Mouse (Mus musculus) MEL (cell line): Measurements from ENCODE around the gene D1Ertd622e. TPM values are rescaled to one million over a fixed set of nuclear protein-coding genes. Genes with fewer than 3 reads are reported as not detected.

Experiments
- DNase-seq: peaks from one replicate; pipeline ENCODE4 v3.0.0; 2011; ENCODE audit warnings: low read depth, low spot score
- H3K27ac ChIP-seq: 2 replicates; pipeline ENCODE4 v1.5.1; 2012; ENCODE audit warnings: low read depth, mild to moderate bottlenecking, control low read depth, low read length, moderate library complexity; ENCODE audit not compliant: control insufficient read depth
- H3K27me3 ChIP-seq, 2 experiments: fragments of 150-350 bp in 1 of 2; sonication (generic) in 1 of 2; 2 replicates each; pipeline ENCODE4 v1.6.1; 2012; ENCODE audit warnings: low read length in 2 of 2, mild to moderate bottlenecking in 2 of 2, improper control_type of control experiment in 1 of 2, moderate library complexity in 1 of 2; ENCODE audit not compliant: insufficient read depth in 2 of 2, control insufficient read depth in 1 of 2
- H3K36me3 ChIP-seq, 2 experiments: 2 replicates each; pipeline ENCODE4 v1.6.1; 2012 to 2014; ENCODE audit warnings: low read length in 2 of 2, improper control_type of control experiment in 1 of 2, inconsistent platforms in 1 of 2, mild to moderate bottlenecking in 1 of 2; ENCODE audit not compliant: insufficient read depth in 2 of 2, control insufficient read depth in 1 of 2
- H3K4me1 ChIP-seq, 2 experiments: fragments of 150-350 bp in 1 of 2; sonication (generic) in 1 of 2; 2 replicates each; pipeline ENCODE4 v1.6.1; 2012; ENCODE audit warnings: low read length in 2 of 2, improper control_type of control experiment in 1 of 2, mild to moderate bottlenecking in 1 of 2; ENCODE audit not compliant: insufficient read depth in 2 of 2, control insufficient read depth in 1 of 2
- H3K4me3 ChIP-seq, 2 experiments: fragments of 150-350 bp in 1 of 2; sonication (generic) in 1 of 2; 2 replicates each; pipeline ENCODE4 v1.5.1; 2012; ENCODE audit warnings: low read depth in 2 of 2, low read length in 2 of 2, mild to moderate bottlenecking in 2 of 2, moderate library complexity in 2 of 2, control low read depth in 1 of 2, improper control_type of control experiment in 1 of 2; ENCODE audit not compliant: control insufficient read depth in 1 of 2, insufficient read depth in 1 of 2
- H3K79me2 ChIP-seq: 2 replicates; pipeline ENCODE4 v1.6.1; 2012; ENCODE audit warnings: mild to moderate bottlenecking, low read length, moderate library complexity; ENCODE audit not compliant: control insufficient read depth, poor library complexity, insufficient read depth
- H3K9ac ChIP-seq: 2 replicates; pipeline ENCODE4 v1.6.1; 2012; ENCODE audit warnings: low read depth, mild to moderate bottlenecking, control low read depth, low read length, moderate library complexity; ENCODE audit not compliant: control insufficient read depth, poor library complexity, severe bottlenecking
- H3K9me3 ChIP-seq: fragments of 150-350 bp; sonication (generic); replicated peaks from 2 replicates; pipeline ENCODE4 v1.6.1; 2012; ENCODE audit warnings: mild to moderate bottlenecking, low read length, improper control_type of control experiment, moderate library complexity; ENCODE audit not compliant: insufficient read depth
- BHLHE40 ChIP-seq: IDR thresholded peaks from 2 replicates; pipeline ENCODE4 v1.6.1; 2012; ENCODE audit warnings: low read depth, mild to moderate bottlenecking, inconsistent platforms, low read length, improper control_type of control experiment, borderline replicate concordance
- CHD1 ChIP-seq: IDR thresholded peaks from 2 replicates; pipeline ENCODE4 v1.6.1; 2012; ENCODE audit warnings: low read depth, mild to moderate bottlenecking, inconsistent platforms, low read length, improper control_type of control experiment
- E2F4 ChIP-seq: IDR thresholded peaks from 2 replicates; pipeline ENCODE4 v1.6.1; 2011; ENCODE audit warnings: low read depth, low read length, improper control_type of control experiment, borderline replicate concordance
- ELF1 ChIP-seq: IDR thresholded peaks from 2 replicates; pipeline ENCODE4 v1.6.1; 2014; ENCODE audit warnings: low read depth, mild to moderate bottlenecking, inconsistent platforms, low read length, improper control_type of control experiment, moderate library complexity
- EP300 ChIP-seq, 2 experiments: IDR thresholded peaks; 2 replicates each; pipeline ENCODE4 v1.6.1; 2011; ENCODE audit warnings: improper control_type of control experiment in 2 of 2, low read length in 2 of 2, low read depth in 1 of 2, mild to moderate bottlenecking in 1 of 2
- ETS1 ChIP-seq: IDR thresholded peaks from 2 replicates; pipeline ENCODE4 v1.6.1; 2012; ENCODE audit warnings: low read depth, mild to moderate bottlenecking, inconsistent platforms, low read length, improper control_type of control experiment, moderate library complexity
- GATA1 ChIP-seq: IDR thresholded peaks from 2 replicates; pipeline ENCODE4 v1.6.1; 2011; ENCODE audit warnings: low read depth, low read length, improper control_type of control experiment
- JUND ChIP-seq: IDR thresholded peaks from 2 replicates; pipeline ENCODE4 v1.6.1; 2011; ENCODE audit warnings: low read depth, mild to moderate bottlenecking, improper control_type of control experiment, low read length
- MEF2A ChIP-seq: IDR thresholded peaks from 2 replicates; pipeline ENCODE4 v1.6.1; 2014; ENCODE audit warnings: low read depth, mild to moderate bottlenecking, inconsistent platforms, low read length, improper control_type of control experiment; ENCODE audit not compliant: poor library complexity, insufficient replicate concordance, severe bottlenecking; ENCODE audit errors: extremely low read depth
- MXI1 ChIP-seq: IDR thresholded peaks from 2 replicates; pipeline ENCODE4 v1.6.1; 2011; ENCODE audit warnings: mild to moderate bottlenecking, low read depth, low read length, improper control_type of control experiment
- MYC ChIP-seq: IDR thresholded peaks from 2 replicates; pipeline ENCODE4 v1.6.1; 2011; ENCODE audit warnings: low read depth, mild to moderate bottlenecking, low read length, improper control_type of control experiment, moderate library complexity
- NELFE ChIP-seq: IDR thresholded peaks from 2 replicates; pipeline ENCODE4 v1.6.1; 2011; ENCODE audit warnings: low read depth, low read length, improper control_type of control experiment
- POLR2A ChIP-seq, 2 experiments: IDR thresholded peaks; 2 replicates each; pipeline ENCODE4 v1.6.1; 2011 to 2012; ENCODE audit warnings: low read length in 2 of 2, mild to moderate bottlenecking in 2 of 2, control low read depth in 1 of 2, improper control_type of control experiment in 1 of 2, low read depth in 1 of 2, moderate library complexity in 1 of 2; ENCODE audit not compliant: control insufficient read depth in 1 of 2, insufficient read depth in 1 of 2, poor library complexity in 1 of 2
- RCOR1 ChIP-seq: IDR thresholded peaks from 2 replicates; pipeline ENCODE4 v1.6.1; 2012; ENCODE audit warnings: low read depth, mild to moderate bottlenecking, inconsistent platforms, low read length, improper control_type of control experiment
- TAL1 ChIP-seq: IDR thresholded peaks from 2 replicates; pipeline ENCODE4 v1.6.1; 2012; ENCODE audit warnings: mild to moderate bottlenecking, inconsistent platforms, low read length, moderate library complexity, mixed read lengths
- TCF12 ChIP-seq: IDR thresholded peaks from 2 replicates; pipeline ENCODE4 v1.6.1; 2014; ENCODE audit warnings: low read depth, mild to moderate bottlenecking, inconsistent platforms, low read length, improper control_type of control experiment, moderate library complexity
- USF1 ChIP-seq: IDR thresholded peaks from 2 replicates; pipeline ENCODE4 v1.6.1; 2014; ENCODE audit warnings: low read depth, mild to moderate bottlenecking, inconsistent platforms, low read length, improper control_type of control experiment, moderate library complexity
- ZKSCAN1 ChIP-seq: IDR thresholded peaks from 2 replicates; pipeline ENCODE4 v1.6.1; 2012; ENCODE audit warnings: low read depth, mild to moderate bottlenecking, inconsistent platforms, low read length, improper control_type of control experiment, moderate library complexity
- polyA plus RNA-seq, 2 experiments: library from polyadenylated mRNA; stranded (reverse) in 1 of 2; unstranded in 1 of 2; fragments of >175 nt in 1 of 2; fragments of >200 nt in 1 of 2; gene quantifications; 2 replicates each; pipeline versions ENCODE4 v1.2.1 to v1.2.4; 2012; ENCODE audit warnings: low replicate concordance in 2 of 2, low read depth in 1 of 2; ENCODE audit not compliant: insufficient read length in 2 of 2, insufficient read depth in 1 of 2, missing spikeins in 1 of 2
- total RNA-seq: library from RNA; depleted of rRNA; stranded (reverse); fragments of 300-350 nt; gene quantifications from 2 replicates; pipeline ENCODE4 v1.2.3, GENCODE M21; 2012

The D1Ertd622e gene
- total and polyA plus RNA-seq, 3 experiments: 26.8 to 53.9 (median 46.5) TPM

- TF ChIP-seq POLR2A (IDR thresholded peaks at IDR 0.05; ENCODE audit: control insufficient read depth in 1 of 2, insufficient read depth in 1 of 2, low read depth in 1 of 2, low read length in 2 of 2, poor library complexity in 1 of 2) (peak in 1 of 2 experiments; percentile 48; a peak in 1 of 4 replicates), MYC (peak; percentile 77), BHLHE40 (no peak), GATA1 (peak; percentile 87), ELF1 (peak; percentile 70; the same call in 1 of the 2 replicates), JUND (no peak), USF1 (no peak), ETS1 (peak; percentile 67), TAL1 (peak; percentile 75), TCF12 (peak; percentile 93)
Observed at GRCm38 (mm10) chr1:97632545-97633256, 29.2 kb downstream of the D1Ertd622e start (continued).

- H3K27me3 ChIP-seq: no peaks in the 10 kb centered on the region
- peaks cover 7 to 9% of the 10 kb centered on the region in 2 experiments for H3K4me1 ChIP-seq
- H3K79me2 ChIP-seq: no peaks in the 10 kb centered on the region
- peak overlapping the region; percentile 54 to 56 for H3K4me3 ChIP-seq
- TF ChIP-seq NELFE (peak; percentile 16; the same call in 1 of the 2 replicates), MEF2A (peak; percentile 73; the same call in 1 of the 2 replicates), E2F4 (no peak; the same call in 1 of the 2 replicates), CHD1 (0 out of 2 replicates have a peak, but pooled peaks have one; percentile 59), EP300 (IDR thresholded peaks at IDR 0.05; ENCODE audit: low read depth in 1 of 2, low read length in 2 of 2) (peak; percentile 31 to 45; a peak in 3 of 4 replicates), RCOR1 (0 out of 2 replicates have a peak, but pooled peaks have one; percentile 10), ZKSCAN1 (no peak), MXI1 (peak; percentile 20; the same call in 1 of the 2 replicates)
- H3K9me3 ChIP-seq: no peaks in the 10 kb centered on the region
- DNase-seq: peak; percentile 77
- H3K27ac ChIP-seq: peak overlapping the region; percentile 77
- H3K36me3 ChIP-seq: peaks cover 0 to 14% of the 10 kb centered on the region in 2 experiments; a peak in 2 of 4 replicates
- H3K9ac ChIP-seq: peak overlapping the region; percentile 49
Observed at GRCm38 (mm10) chr1:97631843-97632470, 29.9 kb downstream of the D1Ertd622e start.
